Mouse (Mus musculus) G1E (cell line): Measurements from ENCODE around the gene Cnksr1.

ENCODE experiments used
- CTCF ChIP-seq: IDR thresholded peaks from 2 replicates; pipeline ENCODE4 v1.5.1; 2012; ENCODE audit warnings: low read depth, low read length, inconsistent platforms, mixed read lengths
- GATA2 ChIP-seq: IDR thresholded peaks from 2 replicates; pipeline ENCODE4 v1.6.1; 2012; ENCODE audit warnings: low read depth, low read length, inconsistent platforms, borderline replicate concordance

GRCm38 (mm10) chr4:134202904-134203303, 35.3 kb downstream of the Cnksr1 start, which contains the start of gene Gm7534:
- TF ChIP-seq CTCF (no peak), GATA2 (no peak)
